ENCODE assay signal across 18 mouse cellular contexts in genomic region chr4:151773651-151774050, GRCm38 (mm10).
"Had no signal": no experiment of that assay in that cellular context is flagged by ENCODE, and none has a peak within 500 bp of the region (broad histone marks: within the 10 kb centered on the region; RNA-seq: fewer than 3 reads in every experiment).

No protein-coding gene starts in this region.

- H3K4me3 ChIP-seq: lung, embryonic 15.5 days; megakaryocyte, embryonic 14.5 days; midbrain, embryonic 13.5 days; neural tube, embryonic 12.5 days; stomach, embryonic 15.5 days had no signal

- H3K27ac ChIP-seq: lung, embryonic 15.5 days; macrophage; midbrain, embryonic 13.5 days; neural tube, embryonic 12.5 days; stomach, embryonic 15.5 days; stomach, postnatal 0 days had no signal

- H3K27me3 ChIP-seq: lung, embryonic 15.5 days; megakaryocyte, embryonic 14.5 days; midbrain, embryonic 13.5 days; neural tube, embryonic 12.5 days; stomach, embryonic 15.5 days had no signal

- H3K9ac ChIP-seq: lung, embryonic 15.5 days; midbrain, embryonic 13.5 days; neural tube, embryonic 12.5 days; stomach, embryonic 15.5 days had no signal

- DNase-seq: lung, adult 2 months; lung, postnatal 14 days; lung, postnatal 36 days; retina, postnatal 1 day; right cerebral cortex, adult 18-20 months; right cerebral cortex, postnatal 14 days; thymus, adult 2 months; thymus, postnatal 25 days; thymus, postnatal 4 days had no signal

- ATAC-seq: lung, postnatal 0 days; midbrain, embryonic 13.5 days had no signal

- H3K9me3 ChIP-seq: lung, embryonic 15.5 days; megakaryocyte, embryonic 14.5 days; midbrain, embryonic 13.5 days; neural tube, embryonic 12.5 days; stomach, embryonic 15.5 days had no signal

- H3K4me1 ChIP-seq: stomach, embryonic 15.5 days had no signal

- H3K4me2 ChIP-seq: lung, embryonic 15.5 days; midbrain, embryonic 11.5 days; midbrain, embryonic 13.5 days; neural tube, embryonic 12.5 days; stomach, embryonic 15.5 days had no signal

- H3K36me3 ChIP-seq: lung, embryonic 15.5 days; midbrain, embryonic 13.5 days; neural tube, embryonic 12.5 days; stomach, embryonic 15.5 days had no signal
